Mouse (Mus musculus): Measurements from ENCODE around the gene Pxmp4. TPM values are rescaled to one million over a fixed set of nuclear protein-coding genes. Genes with fewer than 3 reads are reported as not detected.
A peak's percentile ranks its signal among the peaks of the same experiment; 100 is the strongest.

Pxmp4 gene
- total RNA-seq, 2 experiments from 2014 or later, result 12.8 to 14.2 TPM

- intact Hi-C loops (cut with DNase I), result no loop called here
These were observed 30.6 kb upstream of the Pxmp4 start for GRCm38 (mm10) chr2:154633876-154634644.

GRCm38 (mm10) chr2:154633039-154633742 lies 29.7 kb upstream of the Pxmp4 start:
- Histone ChIP-seq H3K4me3 (no peak overlapping the region), H3K27ac (no peak overlapping the region)
- DNase-seq (ENCODE audit: extremely low spot score in 1 of 2, low spot score in 2 of 2), result no peak
- intact Hi-C loops (cut with DNase I), result no loop called here
- TF ChIP-seq CTCF (IDR thresholded peaks at IDR 0.05), result no peak

More at GRCm38 (mm10) chr2:154633876-154634644, 30.6 kb upstream of the Pxmp4 start:
- H3K27ac ChIP-seq, result no peak overlapping the region
- no peak overlapping the region for H3K4me3 ChIP-seq
- no peak for TF ChIP-seq CTCF (IDR thresholded peaks at IDR 0.05)
- DNase-seq (ENCODE audit: extremely low spot score in 1 of 2, low spot score in 2 of 2), result no peak

DNA sequence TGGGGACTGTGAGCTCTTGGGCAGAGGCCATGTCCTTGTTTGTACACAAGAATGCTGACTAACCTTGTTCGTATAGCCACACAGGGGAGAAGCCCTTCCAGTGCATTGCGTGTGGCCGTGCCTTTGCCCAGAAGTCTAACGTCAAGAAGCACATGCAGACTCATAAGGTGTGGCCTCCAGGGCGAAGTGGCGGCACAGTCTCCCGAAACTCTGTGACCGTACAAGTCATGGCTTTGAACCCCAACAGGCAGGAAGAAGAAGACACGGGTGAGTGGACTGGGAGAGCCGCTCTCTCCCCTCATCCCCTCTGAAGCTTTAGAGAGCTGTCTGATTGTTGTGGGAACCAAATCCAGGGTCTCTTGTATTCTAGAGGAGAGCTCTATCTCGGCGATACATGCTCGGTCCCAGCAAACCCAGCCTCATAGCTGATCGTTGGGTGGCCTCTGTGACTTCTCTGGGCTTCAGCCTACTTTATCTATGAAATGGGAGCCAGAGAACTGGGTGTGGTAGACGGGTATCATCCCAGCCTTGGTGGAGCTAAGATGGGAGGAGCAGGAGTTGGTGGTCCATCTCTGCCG lies 28.8 kb upstream of the Pxmp4 start:
- Histone ChIP-seq H3K4me3 (no peak overlapping the region), H3K27ac (no peak overlapping the region)
- no peak for TF ChIP-seq CTCF (IDR thresholded peaks at IDR 0.05)
- intact Hi-C loops (cut with DNase I), result no loop called here
- no peak for DNase-seq (ENCODE audit: extremely low spot score in 1 of 2, low spot score in 2 of 2)

DNA sequence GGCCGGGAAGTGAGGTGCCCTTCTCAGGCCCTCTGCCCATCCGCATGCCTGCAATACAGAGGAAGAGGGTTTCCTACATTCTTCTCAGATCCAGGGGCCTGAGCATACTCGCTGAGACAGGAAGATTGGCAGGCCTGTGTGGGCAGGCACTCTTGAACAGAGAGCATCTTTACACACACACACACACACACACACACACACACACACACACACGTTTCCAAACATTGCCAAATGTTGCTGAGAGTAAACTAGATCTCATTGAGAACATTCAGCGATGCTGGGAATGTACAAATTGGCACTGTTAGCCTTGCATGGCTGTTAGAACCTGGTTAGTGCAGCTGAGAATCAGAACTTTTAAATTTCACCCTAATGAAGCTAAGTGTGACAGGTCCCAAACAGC lies 27.0 kb upstream of the Pxmp4 start:
- intact Hi-C loops (cut with DNase I), result no loop called here
- TF ChIP-seq CTCF (IDR thresholded peaks at IDR 0.05), result no peak
- DNase-seq (ENCODE audit: extremely low spot score in 1 of 2, low spot score in 2 of 2), result no peak

DNA sequence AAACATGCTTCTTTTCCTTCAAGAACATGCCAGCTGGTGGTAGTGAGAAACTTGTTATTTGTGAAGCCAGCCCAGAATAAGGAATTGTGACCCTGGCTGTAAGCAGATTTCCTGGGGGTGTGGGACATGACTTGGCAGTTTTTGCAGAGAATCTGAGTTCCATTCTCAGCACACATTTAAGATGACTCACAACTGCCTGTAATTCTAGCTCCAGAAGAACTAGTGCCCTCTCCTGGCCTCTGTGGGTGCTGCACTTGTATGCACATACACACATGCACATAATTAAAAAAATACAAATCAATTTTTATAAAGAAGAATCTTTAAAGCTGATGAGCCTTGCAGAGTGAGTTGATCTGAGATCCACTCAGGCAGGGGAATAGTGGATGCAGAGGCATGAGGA lies 20.6 kb upstream of the Pxmp4 start:
- Histone ChIP-seq H3K27ac (no peak overlapping the region), H3K4me3 (no peak overlapping the region)
- intact Hi-C loops (cut with DNase I), result no loop called here
- peak; percentile 19; the same call in 1 of the 2 replicates for TF ChIP-seq CTCF (IDR thresholded peaks at IDR 0.05)
- no peak for DNase-seq (ENCODE audit: extremely low spot score in 1 of 2, low spot score in 2 of 2)

More for the DNA sequence above, 27.0 kb upstream of the Pxmp4 start:
- no peak overlapping the region for H3K27ac ChIP-seq
- H3K4me3 ChIP-seq, result no peak overlapping the region

DNA sequence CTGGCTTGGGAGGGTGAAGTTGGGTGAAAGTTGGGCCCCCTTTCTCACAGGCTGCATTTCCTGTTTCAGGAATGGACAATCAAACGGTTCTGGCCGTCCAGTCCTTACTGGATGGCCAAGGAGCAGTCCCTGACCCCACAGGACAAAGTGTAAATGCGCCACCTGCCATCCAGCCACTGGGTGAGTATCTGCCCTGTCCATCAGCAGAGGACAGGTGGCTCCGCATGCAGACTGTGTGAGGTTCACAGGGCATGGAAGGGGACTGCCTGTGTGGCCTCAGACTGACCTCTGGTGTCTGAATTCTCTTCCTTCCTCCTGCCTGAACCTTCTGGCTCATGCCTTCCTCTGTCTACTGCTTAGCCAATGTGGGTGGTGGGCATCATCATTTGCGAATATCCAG lies 18.2 kb upstream of the Pxmp4 start:
- H3K4me3 ChIP-seq, result no peak overlapping the region
- no peak for DNase-seq (ENCODE audit: extremely low spot score in 1 of 2, low spot score in 2 of 2)
- no peak for TF ChIP-seq CTCF (IDR thresholded peaks at IDR 0.05)
- no peak overlapping the region for H3K27ac ChIP-seq
- intact Hi-C loops (cut with DNase I), result no loop called here

DNA sequence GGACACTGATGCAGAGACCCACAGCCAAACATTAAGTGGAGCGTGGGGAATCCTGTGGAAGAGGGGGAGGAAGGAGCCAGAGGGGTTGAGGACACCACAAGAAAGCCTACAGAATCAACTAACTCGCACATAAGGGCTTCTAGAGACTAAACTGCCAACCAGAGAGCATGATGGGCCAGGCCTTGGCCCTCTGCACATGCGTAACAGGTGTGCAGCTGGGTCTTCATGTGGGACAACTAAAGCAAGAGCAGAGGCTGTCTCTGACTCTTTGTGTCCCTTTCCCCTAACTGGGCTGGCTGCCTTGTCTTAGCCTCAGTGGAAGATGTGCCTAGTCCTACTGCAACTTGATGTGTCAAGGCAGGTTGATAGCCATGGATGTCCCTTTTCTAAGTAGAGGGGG lies 13.6 kb upstream of the Pxmp4 start:
- DNase-seq (ENCODE audit: extremely low spot score in 1 of 2, low spot score in 2 of 2), result no peak
- no peak for TF ChIP-seq CTCF (IDR thresholded peaks at IDR 0.05)
- intact Hi-C loops (cut with DNase I), result no loop called here

DNA sequence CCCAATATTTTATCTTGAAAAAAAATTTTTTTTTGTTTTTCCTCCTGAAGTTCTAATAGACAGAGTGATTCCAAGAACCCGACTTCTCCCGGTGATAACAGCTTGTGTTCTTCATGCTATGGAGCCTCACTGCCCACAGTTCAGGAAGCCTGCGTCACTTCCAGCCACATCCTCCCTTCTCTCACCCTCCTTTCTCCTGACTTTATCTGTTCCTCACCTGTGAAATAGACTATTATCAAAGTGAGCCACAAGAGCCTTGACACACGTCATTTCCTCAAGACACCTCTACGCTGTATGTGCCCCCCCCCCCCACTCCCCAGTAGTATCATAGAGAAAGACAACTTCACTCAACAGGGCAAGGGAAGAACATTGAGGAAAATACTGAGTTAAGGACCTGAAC lies 12.2 kb upstream of the Pxmp4 start:
- no peak for TF ChIP-seq CTCF (IDR thresholded peaks at IDR 0.05)

More for the DNA sequence above, 13.6 kb upstream of the Pxmp4 start:
- H3K4me3 ChIP-seq, result no peak overlapping the region
- no peak overlapping the region for H3K27ac ChIP-seq

DNA sequence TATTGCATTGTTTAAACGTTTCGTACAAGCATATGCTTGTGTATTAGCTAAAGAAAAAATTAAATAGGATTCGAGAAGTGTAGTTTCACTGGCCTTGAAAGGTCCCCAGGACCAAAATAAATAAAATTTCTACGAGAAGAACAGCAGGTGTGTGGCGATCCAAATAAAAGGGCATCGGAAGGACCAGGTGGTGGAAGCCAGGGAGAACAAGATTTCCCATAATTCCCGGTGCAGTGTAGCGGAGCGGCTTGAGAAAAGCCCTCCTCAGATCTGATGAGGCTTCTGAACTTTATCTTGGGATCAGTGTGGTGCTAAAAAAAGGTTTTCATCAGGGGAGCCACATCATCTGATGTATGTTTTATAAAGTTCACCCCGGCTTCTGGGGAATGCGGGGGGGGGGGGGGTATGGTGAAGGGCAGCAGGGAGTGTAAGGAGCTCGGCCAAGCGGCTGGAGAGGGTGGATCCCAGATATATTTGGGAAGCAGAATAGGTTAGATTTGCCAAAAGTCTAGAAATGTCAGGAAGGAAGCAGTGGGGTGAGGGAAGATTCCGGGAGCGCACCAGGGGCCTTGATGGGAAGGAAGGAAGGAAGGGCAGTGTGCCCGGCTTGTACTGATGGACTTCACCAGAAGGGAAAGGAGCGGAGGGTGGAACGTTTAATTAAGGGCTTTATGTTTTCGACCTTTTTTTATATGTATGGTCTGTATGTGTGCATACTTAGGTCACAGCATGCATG lies 11.5 kb upstream of the Pxmp4 start:
- no peak for DNase-seq (ENCODE audit: extremely low spot score in 1 of 2, low spot score in 2 of 2)
- no peak for TF ChIP-seq CTCF (IDR thresholded peaks at IDR 0.05)
- Histone ChIP-seq H3K27ac (no peak overlapping the region), H3K4me3 (no peak overlapping the region)
- intact Hi-C loops (cut with DNase I), result no loop called here

More for the DNA sequence above, 12.2 kb upstream of the Pxmp4 start:
- H3K4me3 ChIP-seq, result no peak overlapping the region
- no peak for DNase-seq (ENCODE audit: extremely low spot score in 1 of 2, low spot score in 2 of 2)
- intact Hi-C loops (cut with DNase I), result no loop called here
- no peak overlapping the region for H3K27ac ChIP-seq

- peak; percentile 89 to 90 for DNase-seq (ENCODE audit: extremely low spot score in 1 of 2, low spot score in 2 of 2)
- intact Hi-C loops (cut with DNase I), result loop anchor here (2.0 kb wide), 2 partner anchors 59 to 197 kb away; no protein-coding TSS in a partner anchor
- Histone ChIP-seq H3K27ac (peak within 1 kb of the TSS; percentile 96), H3K4me3 (peak within 1 kb of the TSS; percentile 82)
- TF ChIP-seq CTCF (IDR thresholded peaks at IDR 0.05), result peak; percentile 97
These were observed 9.9 kb upstream of the Pxmp4 start, which contains the start of the genes Zfp341 and 4930519P11Rik for GRCm38 (mm10) chr2:154613118-154614115. TSS of gene Zfp341 (plus strand) at chr2:154613297. TSS of gene 4930519P11Rik (minus strand) at chr2:154613437.

Data from left cerebral cortex, adult 2 months (tissue).